Mouse (Mus musculus) heart, postnatal 0 days (tissue): ENCODE results near the gene Sipa1l2.
A peak's percentile ranks its signal among the peaks of the same experiment; 100 is the strongest.

ENCODE experiments used
- CTCF ChIP-seq: IDR thresholded peaks from 2 replicates; pipeline ENCODE4 v1.5.1; 2016; ENCODE audit warnings: antibody characterized with exemption, control low read depth, low read depth
- EP300 ChIP-seq: IDR thresholded peaks from 2 replicates; pipeline ENCODE4 v1.6.1; 2016; ENCODE audit warnings: antibody characterized with exemption, low read depth

GRCm38 (mm10) chr8:125518301-125518700, 51.3 kb downstream of the Sipa1l2 start:
- TF ChIP-seq EP300 (0 out of 2 replicates have a peak, but pooled peaks have one; percentile 45), CTCF (no peak)
